ENCODE assay signal across 9 mouse cellular contexts in genomic region chr11:89027955-89028361, GRCm38 (mm10). TPM values are rescaled to one million over a fixed set of nuclear protein-coding genes. Genes with fewer than 3 reads are reported as not detected.
DNase-seq lines count a peak whose midpoint lies in the region; ATAC-seq and TF ChIP-seq lines count a peak whose summit lies in the region.
"Had no signal": no experiment of that assay in that cellular context is flagged by ENCODE, and none has a peak within 500 bp of the region (broad histone marks: within the 10 kb centered on the region; RNA-seq: fewer than 3 reads in every experiment).

No protein-coding gene starts in this region.

- TF ChIP-seq EP300 in heart, postnatal 0 days (IDR thresholded peaks at IDR 0.05; ENCODE audit: low read depth): no peak

- no peak for TF ChIP-seq CTCF in heart, postnatal 0 days (IDR thresholded peaks at IDR 0.05; ENCODE audit: low read depth)

- WGBS in heart, embryonic 12.5 days: 71% methylated on average over 10 of the region's 10 CpGs
- 68% methylated on average over 10 of the region's 10 CpGs for WGBS in heart, postnatal 0 days
- 78% methylated on average over 10 of the region's 10 CpGs for WGBS in midbrain, embryonic 16.5 days

- H3K36me3 ChIP-seq in heart, embryonic 12.5 days: no peaks in the 10 kb centered on the region
- no peaks in the 10 kb centered on the region for H3K36me3 ChIP-seq in heart, postnatal 0 days (replicated peaks; ENCODE audit: control insufficient read depth, insufficient read depth, low read length)
- H3K36me3 ChIP-seq in midbrain, embryonic 16.5 days (ENCODE audit: control insufficient read depth, insufficient read depth, low read length): no peaks in the 10 kb centered on the region

- no peaks in the 10 kb centered on the region for H3K27me3 ChIP-seq in heart, embryonic 12.5 days (replicated peaks)
- H3K27me3 ChIP-seq in heart, postnatal 0 days (ENCODE audit: control insufficient read depth, insufficient read depth, low read length): no peaks in the 10 kb centered on the region
- H3K27me3 ChIP-seq in midbrain, embryonic 16.5 days (ENCODE audit: control insufficient read depth, insufficient read depth, low read depth, low read length): no peaks in the 10 kb centered on the region

- H3K4me1 ChIP-seq in heart, embryonic 12.5 days (replicated peaks): peaks cover 48% of the 10 kb centered on the region
- peaks cover 19% of the 10 kb centered on the region for H3K4me1 ChIP-seq in heart, postnatal 0 days (ENCODE audit: control insufficient read depth, insufficient read depth)
- H3K4me1 ChIP-seq in midbrain, embryonic 16.5 days (ENCODE audit: control insufficient read depth, insufficient read depth, low read length): no peaks in the 10 kb centered on the region

- H3K27ac ChIP-seq in heart, embryonic 12.5 days (ENCODE audit: poor library complexity, severe bottlenecking): no peak overlapping the region; the same call in 1 of the 2 replicates
- H3K27ac ChIP-seq in heart, postnatal 0 days (ENCODE audit: low read depth): peak overlapping the region; percentile 68
- H3K27ac ChIP-seq in midbrain, embryonic 16.5 days (ENCODE audit: low read length): no peak overlapping the region

- no peak overlapping the region for H3K4me2 ChIP-seq in heart, embryonic 12.5 days
- no peak overlapping the region for H3K4me2 ChIP-seq in heart, postnatal 0 days (ENCODE audit: low read depth, low read length)
- H3K4me2 ChIP-seq in midbrain, embryonic 16.5 days (ENCODE audit: low read length): no peak overlapping the region

- no peak overlapping the region for H3K4me3 ChIP-seq in heart, embryonic 12.5 days
- H3K4me3 ChIP-seq in heart, postnatal 0 days (ENCODE audit: low read depth, low read length): no peak overlapping the region
- no peak overlapping the region for H3K4me3 ChIP-seq in midbrain, embryonic 16.5 days (ENCODE audit: low read depth, low read length)

- DNase-seq in heart, adult 11 months: peak; percentile 99
- DNase-seq in heart, postnatal 0 days (ENCODE audit: low spot score): no peak
- peak; percentile 34 for DNase-seq in lung, postnatal 14 days
- DNase-seq in thymus, postnatal 14 days: peak; percentile 41
- no peak for DNase-seq in retina, postnatal 1 day
- no peak for DNase-seq in right cerebral cortex, postnatal 10 days (ENCODE audit: low spot score in 2 of 2)

- H3K9me3 ChIP-seq in heart, embryonic 12.5 days (replicated peaks): no peaks in the 10 kb centered on the region
- no peaks in the 10 kb centered on the region for H3K9me3 ChIP-seq in heart, postnatal 0 days (replicated peaks; ENCODE audit: control insufficient read depth, low read length)
- no peaks in the 10 kb centered on the region for H3K9me3 ChIP-seq in midbrain, embryonic 16.5 days (replicated peaks; ENCODE audit: control insufficient read depth, low read length, poor library complexity, severe bottlenecking)

- ATAC-seq in heart, embryonic 12.5 days (ENCODE audit: insufficient number of reproducible peaks, low FRiP score): no peak
- ATAC-seq in heart, postnatal 0 days (ENCODE audit: insufficient read depth, low read depth): no peak; the same call in 1 of the 2 replicates
- ATAC-seq in midbrain, embryonic 16.5 days: no peak

- no peak overlapping the region for H3K9ac ChIP-seq in heart, embryonic 12.5 days
- H3K9ac ChIP-seq in heart, postnatal 0 days (replicated peaks; ENCODE audit: low read depth, low read length): no peak overlapping the region
- H3K9ac ChIP-seq in midbrain, embryonic 16.5 days (ENCODE audit: low read depth, low read length): no peak overlapping the region

RNA-seq across cellular contexts. Expression of gene Trim25, which starts 28.8 kb away (rescaled TPM):
- 15.2 and 15.3 TPM in 2 replicates for polyA plus RNA-seq in heart, embryonic 12.5 days (2016; fragmentation: Nextera tagmentation; extraction: Ambion mirVana)
- total RNA-seq in heart, postnatal 0 days (2014; rRNA removed; ENCODE audit: low replicate concordance): 7.8 and 10.5 TPM in 2 replicates
- 14.5 and 16.1 TPM in 2 replicates for polyA plus RNA-seq in heart, postnatal 0 days (2015; fragmentation: Nextera tagmentation; extraction: Ambion mirVana)
- polyA plus RNA-seq in midbrain, embryonic 16.5 days (2015; fragmentation: Nextera tagmentation; extraction: Ambion mirVana): 3.5 and 3.8 TPM in 2 replicates

RNA-seq across cellular contexts. Expression of gene Dgke, which starts 38.7 kb away (rescaled TPM):
- polyA plus RNA-seq in heart, embryonic 12.5 days (2016; fragmentation: Nextera tagmentation; extraction: Ambion mirVana): 7.2 and 8.2 TPM in 2 replicates
- 12.6 and 15.7 TPM in 2 replicates for total RNA-seq in heart, postnatal 0 days (2014; rRNA removed; ENCODE audit: low replicate concordance)
- 4.7 and 5.3 TPM in 2 replicates for polyA plus RNA-seq in heart, postnatal 0 days (2015; fragmentation: Nextera tagmentation; extraction: Ambion mirVana)
- 18.2 and 19.1 TPM in 2 replicates for polyA plus RNA-seq in midbrain, embryonic 16.5 days (2015; fragmentation: Nextera tagmentation; extraction: Ambion mirVana)

RNA-seq across cellular contexts. Expression of gene Gm525, which starts 45.7 kb away (rescaled TPM):
- not detected in 2 replicates for polyA plus RNA-seq in heart, embryonic 12.5 days (2016; fragmentation: Nextera tagmentation; extraction: Ambion mirVana)
- not detected in 2 replicates for total RNA-seq in heart, postnatal 0 days (2014; rRNA removed; ENCODE audit: low replicate concordance)
- polyA plus RNA-seq in heart, postnatal 0 days (2015; fragmentation: Nextera tagmentation; extraction: Ambion mirVana): not detected in 2 replicates
- not detected in 2 replicates for polyA plus RNA-seq in midbrain, embryonic 16.5 days (2015; fragmentation: Nextera tagmentation; extraction: Ambion mirVana)
- polyA plus RNA-seq: heart, embryonic 14.5 days had no signal

RNA-seq across cellular contexts. Expression of gene Coil, which starts 57.9 kb away (rescaled TPM):
- polyA plus RNA-seq in heart, embryonic 12.5 days (2016; fragmentation: Nextera tagmentation; extraction: Ambion mirVana): 15.5 and 16.1 TPM in 2 replicates
- total RNA-seq in heart, postnatal 0 days (2014; rRNA removed; ENCODE audit: low replicate concordance): 5.3 and 8.5 TPM in 2 replicates
- polyA plus RNA-seq in heart, postnatal 0 days (2015; fragmentation: Nextera tagmentation; extraction: Ambion mirVana): 4.6 and 5.3 TPM in 2 replicates
- 30.4 and 31.0 TPM in 2 replicates for polyA plus RNA-seq in midbrain, embryonic 16.5 days (2015; fragmentation: Nextera tagmentation; extraction: Ambion mirVana)

Comparison
In these comparisons a context has a peak if more than half of its experiments do, and no peak if none do; other contexts are left out.
1. DNase-seq: peak in heart, adult 11 months (single experiment), lung, postnatal 14 days (single experiment) and thymus, postnatal 14 days (single experiment); none in heart, postnatal 0 days (single experiment), retina, postnatal 1 day (single experiment) and right cerebral cortex, postnatal 10 days (0 of 2).